Mouse (Mus musculus) kidney, embryonic 16.5 days (tissue): ENCODE data around the gene Nradd. TPM values are rescaled to one million over a fixed set of nuclear protein-coding genes. Genes with fewer than 3 reads are reported as not detected.
A peak's percentile ranks its signal among the peaks of the same experiment; 100 is the strongest.

Experiments
- ATAC-seq: fragments of 200-750 bp; cut with Nextera tagmentation; 2 replicates; pipeline ENCODE4 v1.8.0; 2017; ENCODE audit warnings: moderate TSS enrichment; ENCODE audit not compliant: low FRiP score, low TSS enrichment
- H3K27ac ChIP-seq: fragments of 300-500 bp; sonication (generic); 2 replicates; pipeline ENCODE4 v1.5.1; 2014; ENCODE audit warnings: low read length
- H3K27me3 ChIP-seq: fragments of 300-500 bp; sonication (generic); 2 replicates; pipeline ENCODE4 v1.6.1; 2014; ENCODE audit warnings: low read length, control low read depth, mixed read lengths; ENCODE audit not compliant: insufficient read depth
- H3K36me3 ChIP-seq: fragments of 300-500 bp; sonication (generic); 2 replicates; pipeline ENCODE4 v1.6.1; 2014; ENCODE audit warnings: low read length, control low read depth, mixed read lengths; ENCODE audit not compliant: insufficient read depth
- H3K4me1 ChIP-seq: fragments of 300-500 bp; sonication (generic); 2 replicates; pipeline ENCODE4 v1.6.1; 2014; ENCODE audit warnings: low read length, control low read depth, mixed read lengths; ENCODE audit not compliant: insufficient read depth
- H3K4me2 ChIP-seq: fragments of 300-500 bp; sonication (generic); replicated peaks from 2 replicates; pipeline ENCODE4 v1.6.1; 2014; ENCODE audit warnings: low read depth, low read length
- H3K4me3 ChIP-seq: fragments of 300-500 bp; sonication (generic); 2 replicates; pipeline ENCODE4 v1.5.1; 2014; ENCODE audit warnings: mild to moderate bottlenecking, low read length
- H3K9ac ChIP-seq: fragments of 300-500 bp; sonication (generic); replicated peaks from 2 replicates; pipeline ENCODE4 v1.6.1; 2014; ENCODE audit warnings: low read length
- H3K9me3 ChIP-seq: fragments of 300-500 bp; sonication (generic); 2 replicates; pipeline ENCODE4 v1.6.1; 2016; ENCODE audit warnings: low read length, control low read depth
- WGBS: fragments of 180-500 bp; shearing (Covaris S2); extraction: QIAGEN DNeasy Blood & Tissue Kit; methylation state at CpG from one replicate; pipeline ENCODE4 v1.1.7; 2014; 5-methylcytosine and 5-hydroxymethylcytosine counted together
- polyA plus RNA-seq: library from polyadenylated mRNA; unstranded; fragments of >200 nt; fragmentation: Nextera tagmentation; extraction: Ambion mirVana; gene quantifications from 2 replicates; pipeline ENCODE4 v1.2.1, GENCODE M21; 2015

Nradd gene
- 60.0 and 61.4 TPM in 2 replicates for polyA plus RNA-seq

DNA sequence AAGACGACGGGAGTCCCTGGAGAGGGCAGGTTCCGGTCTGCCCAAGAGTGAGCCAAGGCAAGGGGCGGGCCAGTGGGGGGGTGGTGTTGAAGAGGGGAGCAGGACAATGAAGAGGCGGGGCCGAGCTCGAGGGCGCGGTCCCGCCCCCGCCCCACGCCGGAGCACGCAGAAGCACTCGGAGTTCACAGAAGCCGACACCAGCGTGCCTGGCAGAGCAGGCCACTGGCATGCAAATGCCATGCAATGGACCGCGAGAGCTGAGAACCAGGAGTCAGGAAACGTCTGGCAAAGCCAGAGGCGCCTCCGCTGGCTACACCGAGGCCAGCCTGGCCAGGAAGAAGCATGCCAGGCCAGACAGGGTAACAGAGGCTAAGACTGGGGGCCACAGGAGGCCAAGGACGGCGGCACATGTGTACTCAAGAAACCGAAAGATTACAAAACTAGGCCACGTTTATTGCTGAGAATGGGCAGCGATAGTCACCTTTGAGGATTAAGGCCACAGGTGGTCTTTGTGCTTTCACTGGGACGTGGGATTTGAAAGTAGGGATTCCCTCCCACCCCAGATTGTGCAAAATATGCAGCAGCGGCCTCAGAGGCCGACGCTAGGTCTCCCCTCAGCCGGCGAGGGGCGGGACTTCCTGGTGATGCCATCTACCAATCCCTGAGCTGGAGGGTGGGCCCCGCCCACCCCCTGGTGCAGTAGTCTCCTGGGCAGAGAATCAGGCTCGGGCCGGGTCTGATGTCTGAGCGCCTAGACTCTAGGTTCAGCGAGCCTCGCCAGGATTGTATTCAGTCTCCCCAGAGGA is at the start of gene Nradd:
Gene Nradd (minus strand): TSS at position 92 of the 806 bp plus-strand sequence.
- H3K4me3 ChIP-seq = peak within 1 kb of the TSS; percentile 56
- under 1% methylated on average over 41 of the region's 41 CpGs for WGBS
- H3K4me2 ChIP-seq = peak within 1 kb of the TSS; percentile 87
- peaks cover 26% of the 10 kb centered on the region for H3K36me3 ChIP-seq
- H3K9me3 ChIP-seq = no peaks in the 10 kb centered on the region
- H3K27me3 ChIP-seq = no peaks in the 10 kb centered on the region
- ATAC-seq = peak; percentile 94
- H3K9ac ChIP-seq = peak within 1 kb of the TSS; percentile 73
- peaks cover 21% of the 10 kb centered on the region for H3K4me1 ChIP-seq
- H3K27ac ChIP-seq = peak within 1 kb of the TSS; percentile 93

DNA sequence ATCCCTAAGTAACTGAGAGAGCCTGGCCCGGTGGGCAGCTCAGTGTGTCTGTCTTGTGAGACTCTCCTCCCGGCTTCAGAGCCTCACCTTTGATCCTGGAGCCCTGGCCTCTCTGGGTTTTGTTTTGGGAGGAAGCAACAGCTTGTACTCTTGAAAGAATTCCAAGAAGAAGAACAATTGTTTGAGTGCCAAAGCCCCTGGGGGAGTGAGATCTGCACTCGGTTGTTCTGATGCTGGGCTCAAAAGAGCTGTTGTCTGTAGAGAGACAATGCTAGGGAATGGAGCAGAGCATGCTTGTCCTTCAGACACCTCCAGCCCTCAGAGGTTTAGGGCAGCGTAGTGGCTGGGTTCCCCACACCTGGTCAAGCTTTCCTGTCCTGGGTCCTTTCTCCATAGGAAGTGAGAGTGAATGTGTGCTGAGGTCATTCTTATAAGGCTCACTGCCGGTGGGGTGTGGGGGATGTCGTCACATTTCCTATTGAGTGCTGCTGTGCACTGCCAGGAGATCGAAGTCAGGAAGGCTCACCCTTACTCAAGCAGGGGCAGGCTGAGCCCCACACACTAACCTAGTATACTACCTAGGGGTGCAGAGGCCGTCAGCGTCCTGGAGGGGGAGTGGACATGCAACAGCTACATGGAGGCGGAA is 49.0 kb upstream of the Nradd start:
- peak; percentile 36; the same call in 1 of the 2 replicates for ATAC-seq
- Histone ChIP-seq H3K27ac (peak overlapping the region; percentile 25; the same call in 1 of the 2 replicates), H3K4me1 (peaks cover 21% of the 10 kb centered on the region), H3K4me2 (no peak overlapping the region), H3K36me3 (no peaks in the 10 kb centered on the region), H3K9ac (no peak overlapping the region), H3K27me3 (no peaks in the 10 kb centered on the region), H3K9me3 (no peaks in the 10 kb centered on the region), H3K4me3 (no peak overlapping the region)
- WGBS = 59% methylated on average over 10 of the region's 10 CpGs

DNA sequence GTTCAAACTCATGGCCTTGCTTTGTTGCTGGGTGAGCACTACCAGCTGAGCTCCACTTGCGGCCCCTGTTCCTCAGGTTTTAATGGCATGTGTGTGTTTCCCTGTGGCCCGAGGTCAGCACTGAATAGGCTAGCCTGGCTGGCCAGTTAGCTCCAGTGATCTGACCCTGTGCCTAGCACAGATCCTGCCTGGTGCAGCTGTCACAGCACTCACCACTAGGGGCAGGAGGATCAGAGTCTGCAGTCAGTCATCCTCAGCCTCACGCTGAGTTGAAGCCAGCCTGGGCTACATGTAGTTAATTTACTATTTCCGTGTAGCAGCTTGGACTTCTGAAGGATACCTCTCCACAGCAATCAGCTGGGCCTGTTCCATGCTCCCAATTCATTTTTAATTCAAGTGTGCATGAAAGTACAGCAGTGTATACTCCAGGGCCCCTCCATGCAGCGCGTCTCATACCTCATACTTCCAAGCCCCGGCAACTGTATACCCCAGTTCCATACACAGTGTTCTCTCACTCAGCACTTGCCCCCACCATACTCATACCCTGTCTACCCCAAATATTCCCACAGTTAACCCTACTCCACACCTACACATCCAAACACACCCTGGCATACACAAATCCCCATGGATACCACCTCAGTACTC is 48.3 kb upstream of the Nradd start:
- Histone ChIP-seq H3K9ac (no peak overlapping the region), H3K36me3 (no peaks in the 10 kb centered on the region), H3K4me3 (no peak overlapping the region), H3K27ac (no peak overlapping the region), H3K4me2 (no peak overlapping the region), H3K4me1 (peaks cover 19% of the 10 kb centered on the region), H3K9me3 (no peaks in the 10 kb centered on the region), H3K27me3 (no peaks in the 10 kb centered on the region)
- 67% methylated on average over 7 of the region's 7 CpGs for WGBS
- 0 out of 2 replicates have a peak, but pooled peaks have one; percentile 52 for ATAC-seq

DNA sequence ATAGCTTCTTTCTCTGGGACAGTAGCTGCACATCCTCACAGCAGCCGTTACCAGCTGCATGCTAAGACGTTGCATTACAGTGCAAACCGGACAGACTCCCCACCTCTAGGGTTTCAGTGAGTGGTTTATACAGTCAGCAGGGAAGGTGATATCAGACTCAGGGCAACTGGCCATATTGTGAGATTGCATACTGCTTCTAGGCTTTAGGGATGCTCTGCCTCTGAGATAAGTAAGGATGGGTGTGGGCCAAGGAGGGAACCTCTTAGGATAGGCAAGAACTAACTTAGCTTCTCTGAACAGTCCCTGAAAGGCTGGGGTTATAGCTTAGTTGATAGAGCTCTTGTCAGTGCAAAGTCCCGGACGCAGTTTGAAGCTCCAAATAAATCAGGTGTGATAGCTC is 45.5 kb upstream of the Nradd start:
- WGBS = 69% methylated on average over 5 of the region's 5 CpGs
- no peaks in the 10 kb centered on the region for H3K36me3 ChIP-seq
- no peak overlapping the region for H3K4me2 ChIP-seq
- no peak for ATAC-seq
- no peaks in the 10 kb centered on the region for H3K9me3 ChIP-seq
- no peak overlapping the region for H3K27ac ChIP-seq
- H3K9ac ChIP-seq = no peak overlapping the region
- peaks cover 34% of the 10 kb centered on the region for H3K4me1 ChIP-seq
- no peaks in the 10 kb centered on the region for H3K27me3 ChIP-seq
- H3K4me3 ChIP-seq = no peak overlapping the region

DNA sequence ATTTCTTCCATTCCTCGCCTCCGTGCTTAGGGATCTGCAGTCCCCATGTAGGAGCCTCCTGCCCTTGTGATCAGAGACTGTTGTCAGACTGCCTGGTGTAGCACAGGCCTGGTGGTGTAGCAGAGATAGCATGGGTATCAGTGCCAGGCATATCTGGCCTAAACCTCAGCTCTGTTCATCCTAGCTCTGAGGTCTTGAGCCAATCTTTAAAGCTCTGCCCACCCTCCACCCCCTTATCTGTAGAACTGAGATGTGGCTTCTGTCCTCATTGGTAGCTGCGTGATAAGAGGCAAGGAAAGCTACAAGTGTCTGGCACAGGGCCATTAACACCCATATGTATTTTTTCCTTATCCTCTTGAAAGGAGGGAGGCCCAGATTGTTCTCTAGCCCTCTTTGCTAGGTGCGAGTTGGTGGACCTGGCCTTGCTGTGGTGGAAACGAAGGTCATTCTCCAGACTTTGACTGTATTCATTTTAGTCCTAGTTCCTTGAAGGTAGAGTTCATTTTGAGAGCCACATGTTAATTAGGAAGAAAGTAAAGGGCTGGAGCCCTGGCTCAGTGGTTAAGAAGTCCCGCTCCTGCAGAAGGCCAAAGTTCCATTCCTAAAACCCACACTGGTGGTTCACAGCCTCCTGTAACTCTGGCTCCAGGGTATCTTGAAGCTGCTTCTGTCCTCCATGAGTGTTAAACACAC is 44.5 kb upstream of the Nradd start:
- Histone ChIP-seq H3K4me3 (no peak overlapping the region), H3K27ac (no peak overlapping the region), H3K27me3 (no peaks in the 10 kb centered on the region), H3K36me3 (no peaks in the 10 kb centered on the region), H3K4me2 (no peak overlapping the region), H3K9me3 (no peaks in the 10 kb centered on the region), H3K4me1 (peaks cover 34% of the 10 kb centered on the region), H3K9ac (no peak overlapping the region)
- 92% methylated on average over 6 of the region's 6 CpGs for WGBS
- ATAC-seq = no peak

DNA sequence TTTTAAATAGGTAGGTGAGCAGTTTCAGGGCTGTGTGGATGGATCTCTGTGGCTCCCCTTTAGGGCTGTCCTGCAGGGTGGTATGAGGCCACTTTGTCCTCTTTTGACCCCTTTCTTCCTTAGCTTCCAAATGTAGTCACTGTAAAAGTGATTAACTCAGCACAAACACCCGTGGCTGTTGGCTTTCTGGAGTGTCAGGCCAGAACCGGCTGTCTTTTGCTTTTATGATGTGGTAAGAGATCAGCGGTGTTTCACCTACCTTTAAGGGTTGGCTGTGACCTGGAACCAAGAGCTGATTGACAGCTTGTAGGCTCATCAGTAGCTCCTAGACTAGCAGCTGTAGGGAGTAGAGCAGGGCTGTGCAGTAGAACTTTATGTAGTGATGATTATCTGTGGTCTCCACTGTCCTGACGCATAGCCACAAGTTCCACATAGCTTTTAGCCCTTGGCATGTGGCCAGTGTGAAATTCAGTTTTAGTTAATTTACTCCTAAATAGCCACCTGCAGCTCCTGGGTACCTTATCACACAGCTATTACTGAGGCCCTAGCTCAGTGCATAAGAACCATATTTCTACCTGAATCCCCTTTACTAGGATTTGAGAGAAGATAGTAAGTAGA is 43.1 kb upstream of the Nradd start:
- Histone ChIP-seq H3K4me1 (peaks cover 29% of the 10 kb centered on the region), H3K9me3 (no peaks in the 10 kb centered on the region), H3K27me3 (no peaks in the 10 kb centered on the region), H3K36me3 (no peaks in the 10 kb centered on the region), H3K9ac (0 out of 2 replicates have a peak overlapping the region, but pooled peaks have one; percentile 16), H3K4me3 (no peak overlapping the region), H3K27ac (no peak overlapping the region), H3K4me2 (no peak overlapping the region; the same call in 1 of the 2 replicates)
- WGBS = 25% methylated on average over 4 of the region's 4 CpGs
- no peak for ATAC-seq

DNA sequence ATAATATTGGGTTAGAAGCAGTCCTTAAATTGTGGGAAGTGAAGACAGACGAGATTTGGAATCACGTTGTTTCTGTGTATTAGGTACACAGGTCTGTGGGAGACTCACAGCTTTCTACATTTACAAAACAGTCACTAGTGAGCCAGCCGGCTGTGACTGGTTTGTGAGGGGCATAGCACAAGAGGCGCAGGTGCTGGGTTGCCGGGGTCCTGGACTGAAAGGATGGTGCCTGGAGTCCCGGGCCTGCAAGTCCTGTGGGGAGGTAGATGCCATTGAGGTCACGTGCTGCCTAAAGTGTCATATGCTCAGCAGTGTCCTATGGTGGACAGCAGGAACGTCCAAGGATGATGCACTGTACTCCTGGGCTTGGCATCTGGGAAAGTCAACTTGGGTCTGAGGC is 42.1 kb upstream of the Nradd start:
- 25% methylated on average over 8 of the region's 8 CpGs for WGBS
- ATAC-seq = peak; percentile 32; the same call in 1 of the 2 replicates
- H3K4me1 ChIP-seq = peaks cover 29% of the 10 kb centered on the region
- H3K36me3 ChIP-seq = no peaks in the 10 kb centered on the region
- peak overlapping the region; percentile 26; the same call in 1 of the 2 replicates for H3K4me2 ChIP-seq
- 0 out of 2 replicates have a peak overlapping the region, but pooled peaks have one; percentile 19 for H3K9ac ChIP-seq
- H3K27me3 ChIP-seq = no peaks in the 10 kb centered on the region
- no peaks in the 10 kb centered on the region for H3K9me3 ChIP-seq
- H3K4me3 ChIP-seq = no peak overlapping the region
- peak overlapping the region; percentile 71 for H3K27ac ChIP-seq

DNA sequence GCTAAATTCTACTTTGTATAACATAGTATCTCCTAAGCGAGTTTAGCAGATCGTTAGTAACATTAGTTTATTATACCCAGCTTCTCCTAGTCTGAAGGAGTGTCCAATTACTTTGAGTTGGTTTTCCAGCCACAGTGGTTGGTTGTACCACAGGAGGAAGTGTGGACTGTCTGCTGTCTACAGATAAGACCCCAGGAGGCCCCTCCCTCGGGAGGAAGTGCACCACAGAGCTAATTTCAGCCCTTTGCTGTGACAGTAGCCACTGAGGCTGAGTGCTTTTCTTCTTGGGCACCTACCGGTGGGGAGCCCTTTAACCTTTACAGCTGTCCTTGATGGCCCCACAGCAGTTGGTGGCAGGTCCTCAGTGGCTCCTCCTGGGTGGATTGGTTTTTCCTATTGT is 41.7 kb upstream of the Nradd start:
- peaks cover 34% of the 10 kb centered on the region for H3K4me1 ChIP-seq
- 0 out of 2 replicates have a peak, but pooled peaks have one; percentile 55 for ATAC-seq
- WGBS = 16% methylated on average over 4 of the region's 4 CpGs
- no peaks in the 10 kb centered on the region for H3K9me3 ChIP-seq
- no peaks in the 10 kb centered on the region for H3K27me3 ChIP-seq
- no peak overlapping the region for H3K9ac ChIP-seq
- peak overlapping the region; percentile 71 for H3K27ac ChIP-seq
- H3K4me3 ChIP-seq = no peak overlapping the region
- H3K36me3 ChIP-seq = no peaks in the 10 kb centered on the region
- peak overlapping the region; percentile 26; the same call in 1 of the 2 replicates for H3K4me2 ChIP-seq

DNA sequence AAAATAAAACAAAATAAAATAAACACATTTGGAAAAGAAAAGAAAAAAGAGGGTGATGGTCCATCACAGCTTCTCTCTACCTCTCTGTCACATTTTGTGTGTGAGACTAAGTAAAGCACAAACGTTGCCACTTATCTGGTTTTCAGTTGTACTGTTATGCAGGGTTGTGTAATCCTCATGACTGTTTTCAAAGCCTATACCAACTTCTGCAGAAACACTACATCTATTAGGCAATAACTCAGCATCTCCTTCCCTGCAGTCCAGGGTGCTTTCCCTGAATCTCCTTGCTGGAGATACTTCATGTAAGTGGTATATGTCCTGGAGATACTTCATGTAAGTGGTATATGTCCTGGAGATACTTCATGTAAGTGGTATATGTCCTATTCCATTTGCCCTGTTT is 38.6 kb upstream of the Nradd start:
- Histone ChIP-seq H3K4me2 (no peak overlapping the region), H3K36me3 (no peaks in the 10 kb centered on the region), H3K4me1 (peaks cover 36% of the 10 kb centered on the region), H3K4me3 (no peak overlapping the region), H3K27ac (no peak overlapping the region), H3K9me3 (no peaks in the 10 kb centered on the region), H3K9ac (no peak overlapping the region), H3K27me3 (no peaks in the 10 kb centered on the region)
- WGBS = 74% methylated on average over 1 of the region's 1 CpGs
- no peak for ATAC-seq
